Mouse (Mus musculus) bone marrow, adult 2 months (tissue): ENCODE measurements around the gene Cog2.

Experiments
- CTCF ChIP-seq: fragments of 200-500 bp; IDR thresholded peaks from 2 replicates; pipeline ENCODE4 v1.5.1; 2011; ENCODE audit warnings: low read length, control low read depth; ENCODE audit not compliant: control insufficient read depth, insufficient read depth
- POLR2A ChIP-seq: fragments of 200-500 bp; IDR thresholded peaks from 2 replicates; pipeline ENCODE4 v1.6.1; 2011; ENCODE audit warnings: low read depth, mild to moderate bottlenecking, control low read depth, low read length, borderline replicate concordance; ENCODE audit not compliant: control insufficient read depth

DNA sequence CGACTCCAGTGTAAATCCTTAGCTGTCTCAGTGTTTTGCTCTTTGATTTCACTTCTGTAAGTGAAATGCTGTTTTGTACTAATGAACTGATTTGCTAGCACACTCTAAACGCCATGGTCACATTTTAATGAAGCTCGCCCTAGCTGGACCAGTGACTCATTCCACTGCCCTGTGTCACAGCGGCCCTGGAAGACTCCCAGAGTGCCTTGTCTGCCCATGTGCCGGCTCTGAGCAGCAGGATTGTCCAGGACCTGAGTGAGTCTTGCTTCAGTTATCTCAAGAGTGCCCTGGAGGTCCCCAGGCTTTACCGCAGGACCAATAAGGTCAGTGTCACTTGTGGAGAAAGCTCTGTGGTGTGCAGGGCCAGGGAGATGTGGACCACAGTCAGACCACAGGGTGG, 25.8 kb downstream of the Cog2 start:
- TF ChIP-seq CTCF = no peak
- no peak for TF ChIP-seq POLR2A
